Mouse (Mus musculus) heart, postnatal 0 days (tissue): ENCODE measurements around the gene Kcnip4. TPM values are rescaled to one million over a fixed set of nuclear protein-coding genes. Genes with fewer than 3 reads are reported as not detected.

Experiments used
- ATAC-seq: fragments of 200-750 bp; cut with Nextera tagmentation; 2 replicates; pipeline ENCODE4 v1.8.0; 2017; ENCODE audit warnings: low read depth, moderate number of reproducible peaks, moderate library complexity; ENCODE audit not compliant: insufficient read depth
- DNase-seq: peaks from one replicate; pipeline ENCODE4 v3.0.0-alpha.2; 2016; ENCODE audit warnings: low spot score
- H3K27ac ChIP-seq: fragments of 300-500 bp; sonication (generic); 2 replicates; pipeline ENCODE4 v1.5.1; 2014; ENCODE audit warnings: low read depth, mild to moderate bottlenecking
- H3K27me3 ChIP-seq: fragments of 300-500 bp; sonication (generic); 2 replicates; pipeline ENCODE4 v1.6.1; 2014; ENCODE audit warnings: low read length, mixed read lengths; ENCODE audit not compliant: control insufficient read depth, insufficient read depth
- H3K36me3 ChIP-seq: fragments of 300-500 bp; sonication (generic); replicated peaks from 2 replicates; pipeline ENCODE4 v1.6.1; 2014; ENCODE audit warnings: low read length, mixed read lengths; ENCODE audit not compliant: control insufficient read depth, insufficient read depth
- H3K4me1 ChIP-seq: fragments of 300-500 bp; sonication (generic); 2 replicates; pipeline ENCODE4 v1.6.1; 2014; ENCODE audit warnings: antibody characterized with exemption; ENCODE audit not compliant: control insufficient read depth, insufficient read depth
- H3K4me2 ChIP-seq: fragments of 300-500 bp; sonication (generic); 2 replicates; pipeline ENCODE4 v1.6.1; 2014; ENCODE audit warnings: low read depth, mild to moderate bottlenecking, low read length, moderate library complexity
- H3K4me3 ChIP-seq: fragments of 300-500 bp; sonication (generic); 2 replicates; pipeline ENCODE4 v1.5.1; 2014; ENCODE audit warnings: low read depth, low read length
- H3K9ac ChIP-seq: fragments of 300-500 bp; sonication (generic); replicated peaks from 2 replicates; pipeline ENCODE4 v1.6.1; 2014; ENCODE audit warnings: low read depth, low read length, mixed read lengths
- H3K9me3 ChIP-seq: fragments of 300-500 bp; sonication (generic); replicated peaks from 2 replicates; pipeline ENCODE4 v1.6.1; 2016; ENCODE audit warnings: low read length; ENCODE audit not compliant: control insufficient read depth
- CTCF ChIP-seq: IDR thresholded peaks from 2 replicates; pipeline ENCODE4 v1.5.1; 2016; ENCODE audit warnings: antibody characterized with exemption, control low read depth, low read depth
- EP300 ChIP-seq: IDR thresholded peaks from 2 replicates; pipeline ENCODE4 v1.6.1; 2016; ENCODE audit warnings: antibody characterized with exemption, low read depth
- WGBS: fragments of 180-500 bp; shearing (Covaris S2); extraction: QIAGEN DNeasy Blood & Tissue Kit; methylation state at CpG from one replicate; pipeline ENCODE4 v1.1.7; 2014; 5-methylcytosine and 5-hydroxymethylcytosine counted together
- polyA plus RNA-seq: library from polyadenylated mRNA; unstranded; fragments of >200 nt; fragmentation: Nextera tagmentation; extraction: Ambion mirVana; gene quantifications from 2 replicates; pipeline ENCODE4 v1.2.1, GENCODE M21; 2015
- total RNA-seq: library from RNA; depleted of rRNA; stranded (reverse); fragments of >200 nt; gene quantifications from 2 replicates; pipeline ENCODE4 v1.2.3, GENCODE M21; 2014; ENCODE audit warnings: low replicate concordance

Kcnip4 gene
- total and polyA plus RNA-seq, 2 experiments from 2014 or later, result 0.11 TPM; not detected in 1

DNA sequence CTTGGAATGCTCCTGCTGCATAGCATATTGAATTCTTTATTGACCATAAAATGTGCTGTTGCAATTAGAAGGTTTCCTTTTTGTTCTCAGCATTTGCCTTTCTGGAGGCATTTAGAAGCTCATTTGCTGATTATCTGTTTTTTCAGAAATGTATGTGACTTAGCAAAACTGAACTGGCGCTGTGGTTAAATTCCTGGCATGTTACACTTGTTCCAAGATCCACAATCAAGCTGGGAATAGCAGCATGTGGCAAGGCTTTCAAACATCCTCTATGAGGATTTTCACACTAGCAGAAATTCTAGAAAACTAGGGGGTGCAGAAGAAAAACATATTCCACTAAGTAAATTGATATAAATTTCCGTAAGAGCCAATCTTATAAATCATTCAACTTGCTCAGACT, 187.5 kb downstream of the Kcnip4 start:
- no peak for ATAC-seq
- WGBS, result 56% methylated on average over 2 of the region's 2 CpGs

DNA sequence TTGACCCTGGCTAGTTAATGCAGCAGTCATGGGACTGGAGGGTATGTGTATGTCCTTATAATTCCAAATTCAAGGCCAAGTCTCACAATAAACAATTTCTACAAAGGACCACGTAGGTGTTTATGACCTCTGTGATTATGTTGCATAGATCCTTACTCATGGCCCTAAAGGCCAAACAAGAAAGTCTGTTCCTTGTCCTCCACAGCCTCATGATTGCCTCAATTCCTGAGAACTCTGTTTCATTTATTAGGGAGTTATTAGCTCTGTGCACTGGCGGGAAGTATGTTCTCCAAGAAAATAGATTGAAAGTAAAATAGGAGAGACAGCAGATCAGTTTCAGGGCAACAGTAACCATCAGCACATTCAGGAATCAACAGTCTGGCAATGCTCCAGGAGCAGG, 191.6 kb downstream of the Kcnip4 start:
- no peak overlapping the region for H3K4me3 ChIP-seq
- H3K27ac ChIP-seq, result no peak overlapping the region
- no peak for DNase-seq
- no peaks in the 10 kb centered on the region for H3K27me3 ChIP-seq
- H3K9me3 ChIP-seq, result no peaks in the 10 kb centered on the region
- no peak overlapping the region for H3K4me2 ChIP-seq
- 63% methylated on average over 2 of the region's 2 CpGs for WGBS
- H3K9ac ChIP-seq, result no peak overlapping the region
- no peaks in the 10 kb centered on the region for H3K36me3 ChIP-seq
- no peaks in the 10 kb centered on the region for H3K4me1 ChIP-seq
- TF ChIP-seq CTCF, result no peak
- TF ChIP-seq EP300, result no peak
- ATAC-seq, result no peak

More for the DNA sequence above, 187.5 kb downstream of the Kcnip4 start:
- no peaks in the 10 kb centered on the region for H3K27me3 ChIP-seq
- TF ChIP-seq CTCF (no peak), EP300 (no peak)
- no peaks in the 10 kb centered on the region for H3K4me1 ChIP-seq
- H3K4me3 ChIP-seq, result no peak overlapping the region
- H3K4me2 ChIP-seq, result no peak overlapping the region
- no peak overlapping the region for H3K27ac ChIP-seq
- H3K36me3 ChIP-seq, result no peaks in the 10 kb centered on the region
- no peak for DNase-seq
- no peak overlapping the region for H3K9ac ChIP-seq
- no peaks in the 10 kb centered on the region for H3K9me3 ChIP-seq

DNA sequence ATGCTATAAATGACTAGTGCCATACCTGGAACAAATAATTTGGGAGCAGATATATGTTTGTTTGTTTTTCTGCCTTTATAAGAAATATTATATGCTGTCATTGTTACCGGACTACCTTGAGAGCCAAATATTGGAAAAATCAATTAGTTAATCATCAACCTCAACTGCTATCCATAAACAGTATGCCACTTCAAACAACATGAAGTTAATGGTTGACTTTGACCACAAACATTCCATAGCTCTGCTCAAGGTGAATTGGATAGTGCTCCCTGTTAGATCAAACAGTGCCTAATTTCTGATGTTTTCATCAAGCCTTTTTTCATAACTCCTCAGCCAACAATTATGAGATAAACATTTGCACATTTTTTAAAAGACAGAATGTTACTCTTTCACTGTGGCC, 195.7 kb downstream of the Kcnip4 start:
- Histone ChIP-seq H3K9ac (no peak overlapping the region), H3K36me3 (no peaks in the 10 kb centered on the region), H3K4me1 (no peaks in the 10 kb centered on the region), H3K9me3 (no peaks in the 10 kb centered on the region), H3K4me3 (no peak overlapping the region), H3K27me3 (no peaks in the 10 kb centered on the region), H3K4me2 (no peak overlapping the region), H3K27ac (no peak overlapping the region)
- TF ChIP-seq EP300, result no peak
- no peak for TF ChIP-seq CTCF
- ATAC-seq, result no peak
- DNase-seq, result no peak
- WGBS, result 85% methylated on average over 1 of the region's 1 CpGs

DNA sequence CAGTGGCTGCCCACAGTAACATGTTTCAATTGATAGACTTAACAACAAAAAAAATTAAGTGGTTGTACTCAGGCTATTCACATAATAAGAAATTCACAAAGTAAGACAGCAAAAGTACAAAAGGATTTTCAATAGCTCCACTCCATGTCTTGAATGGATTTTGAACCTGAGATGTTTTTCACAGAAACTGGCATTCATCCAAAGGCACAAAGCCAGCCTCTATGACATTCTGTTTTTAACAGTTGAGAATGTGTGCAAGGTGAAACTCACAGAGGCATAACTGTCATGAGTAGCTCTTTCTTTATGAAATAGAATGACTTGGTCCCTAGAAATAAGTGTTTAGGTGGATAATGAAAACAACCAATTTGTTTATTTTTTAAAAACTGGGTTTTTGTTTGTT, 206.0 kb downstream of the Kcnip4 start:
- Histone ChIP-seq H3K36me3 (no peaks in the 10 kb centered on the region), H3K4me1 (no peaks in the 10 kb centered on the region), H3K4me2 (no peak overlapping the region), H3K9ac (no peak overlapping the region), H3K27ac (no peak overlapping the region), H3K4me3 (no peak overlapping the region), H3K9me3 (no peaks in the 10 kb centered on the region), H3K27me3 (no peaks in the 10 kb centered on the region)
- TF ChIP-seq CTCF, result no peak
- TF ChIP-seq EP300, result no peak
- no peak for DNase-seq
- no peak for ATAC-seq

DNA sequence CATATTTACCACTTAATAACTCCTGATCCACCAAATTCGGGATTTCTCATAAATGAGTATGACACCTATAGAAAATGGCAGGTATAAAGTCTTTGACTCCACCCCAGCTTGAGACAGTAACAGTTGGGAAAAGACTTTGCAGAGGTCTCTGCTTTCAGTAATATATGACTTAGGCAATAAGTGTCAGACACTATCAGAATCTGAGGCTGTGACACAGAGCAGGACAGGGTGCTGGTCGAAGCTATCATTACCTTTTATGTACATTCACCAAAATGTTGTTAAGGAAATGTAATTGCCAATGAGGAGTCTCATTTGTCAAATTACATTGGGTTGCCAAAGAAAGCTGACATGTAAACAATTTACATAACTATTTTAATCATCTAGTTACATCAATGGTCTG, 206.8 kb downstream of the Kcnip4 start:
- Histone ChIP-seq H3K9ac (no peak overlapping the region), H3K4me3 (no peak overlapping the region), H3K4me2 (no peak overlapping the region), H3K27ac (no peak overlapping the region), H3K36me3 (no peaks in the 10 kb centered on the region), H3K9me3 (no peaks in the 10 kb centered on the region), H3K4me1 (no peaks in the 10 kb centered on the region), H3K27me3 (no peaks in the 10 kb centered on the region)
- TF ChIP-seq CTCF (no peak), EP300 (no peak)
- no peak for DNase-seq
- ATAC-seq, result no peak
- 53% methylated on average over 2 of the region's 2 CpGs for WGBS

DNA sequence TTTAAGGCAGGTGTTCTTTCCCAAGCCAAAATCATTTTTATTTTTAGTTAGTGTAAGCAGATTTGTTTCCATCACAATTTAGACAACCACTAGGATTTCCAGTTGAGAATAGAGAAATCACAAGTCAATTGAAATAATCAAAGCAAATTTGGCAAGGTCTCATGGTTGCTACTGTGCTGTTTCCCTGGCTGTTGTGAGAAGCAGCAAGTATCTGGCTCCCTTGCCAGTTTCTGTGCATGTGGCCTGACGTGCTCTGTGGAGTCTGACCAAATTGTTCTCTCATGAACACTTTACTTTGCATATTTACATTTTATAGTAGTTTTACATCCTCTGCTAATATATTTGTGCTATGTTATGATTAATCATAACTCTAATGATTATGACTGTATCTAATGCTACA, 217.9 kb downstream of the Kcnip4 start:
- DNase-seq, result no peak
- Histone ChIP-seq H3K4me1 (no peaks in the 10 kb centered on the region), H3K9me3 (no peaks in the 10 kb centered on the region), H3K4me3 (no peak overlapping the region), H3K27ac (no peak overlapping the region), H3K4me2 (no peak overlapping the region), H3K9ac (no peak overlapping the region), H3K27me3 (no peaks in the 10 kb centered on the region), H3K36me3 (no peaks in the 10 kb centered on the region)
- whole genome bisulfite sequencing, result 68% methylated on average over 1 of the region's 1 CpGs
- ATAC-seq, result no peak
- TF ChIP-seq EP300 (no peak), CTCF (no peak)
